Mouse (Mus musculus) bone marrow macrophage, adult 2 months (primary cell): ENCODE measurements around the gene Nlrc5.

Source experiments
- CTCF ChIP-seq: IDR thresholded peaks from 2 replicates; pipeline ENCODE4 v1.5.1; 2012; ENCODE audit warnings: low read depth, mild to moderate bottlenecking, low read length, moderate library complexity
- POLR2A ChIP-seq: IDR thresholded peaks from 2 replicates; pipeline ENCODE4 v1.6.1; 2012; ENCODE audit warnings: mild to moderate bottlenecking, low read depth, low read length, borderline replicate concordance

DNA sequence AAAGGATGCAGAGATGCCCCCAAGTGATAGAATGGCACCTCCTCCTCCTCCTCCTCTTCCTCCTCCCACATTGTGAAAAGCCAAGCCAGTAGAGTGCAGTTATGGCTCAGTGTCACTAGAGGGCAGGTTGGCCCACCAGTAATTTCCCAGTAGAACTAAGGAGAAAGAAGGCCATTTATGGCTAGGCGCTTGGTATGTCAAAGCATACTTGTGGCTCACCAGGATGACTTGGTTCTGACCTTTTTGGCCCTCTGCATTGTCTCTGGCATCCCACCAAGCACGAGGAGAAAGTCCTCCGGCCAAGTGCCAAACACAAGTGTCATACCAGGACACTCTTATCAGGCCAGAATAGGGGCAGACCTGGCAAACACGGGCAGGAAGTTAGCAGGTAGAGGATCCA lies 94.1 kb downstream of the Nlrc5 start:
- TF ChIP-seq CTCF (peak; percentile 57), POLR2A (no peak)
